Mouse (Mus musculus) B cell, adult 2 months (primary cell): Measurements from ENCODE around the gene Pde4a.

Experiments
- DNase-seq, 2 experiments: peaks; one replicate each; pipeline ENCODE4 v3.0.0; 2022

Gene Pde4a

DNA sequence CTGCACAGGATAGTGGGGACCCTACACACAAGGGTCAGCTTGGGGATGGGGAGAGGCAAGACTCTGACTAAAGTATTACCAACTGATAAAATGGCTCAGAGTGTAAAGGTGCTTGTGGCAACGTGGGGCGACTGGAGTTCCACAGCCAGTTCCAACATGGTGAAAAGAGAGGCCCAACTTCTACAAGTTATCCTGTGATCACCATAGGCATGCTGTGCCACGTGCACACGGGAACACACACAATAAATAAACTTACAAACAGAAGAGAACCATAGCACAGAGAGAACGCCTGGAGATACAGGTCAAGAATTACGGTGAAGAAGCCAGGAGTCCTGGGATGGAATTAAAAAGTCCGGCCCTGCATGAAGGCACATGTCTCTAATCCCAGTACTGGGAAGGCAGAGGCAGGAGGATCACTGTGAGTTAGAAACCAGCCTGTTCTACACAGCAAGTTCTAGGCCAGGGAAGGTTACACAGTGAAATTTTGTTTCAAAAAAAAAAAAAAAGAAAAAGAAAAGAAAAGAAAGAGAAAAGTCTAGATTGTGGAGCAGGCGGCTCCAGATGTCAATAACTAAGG lies 16.3 kb upstream of the Pde4a start:
- DNase-seq = no peak

DNA sequence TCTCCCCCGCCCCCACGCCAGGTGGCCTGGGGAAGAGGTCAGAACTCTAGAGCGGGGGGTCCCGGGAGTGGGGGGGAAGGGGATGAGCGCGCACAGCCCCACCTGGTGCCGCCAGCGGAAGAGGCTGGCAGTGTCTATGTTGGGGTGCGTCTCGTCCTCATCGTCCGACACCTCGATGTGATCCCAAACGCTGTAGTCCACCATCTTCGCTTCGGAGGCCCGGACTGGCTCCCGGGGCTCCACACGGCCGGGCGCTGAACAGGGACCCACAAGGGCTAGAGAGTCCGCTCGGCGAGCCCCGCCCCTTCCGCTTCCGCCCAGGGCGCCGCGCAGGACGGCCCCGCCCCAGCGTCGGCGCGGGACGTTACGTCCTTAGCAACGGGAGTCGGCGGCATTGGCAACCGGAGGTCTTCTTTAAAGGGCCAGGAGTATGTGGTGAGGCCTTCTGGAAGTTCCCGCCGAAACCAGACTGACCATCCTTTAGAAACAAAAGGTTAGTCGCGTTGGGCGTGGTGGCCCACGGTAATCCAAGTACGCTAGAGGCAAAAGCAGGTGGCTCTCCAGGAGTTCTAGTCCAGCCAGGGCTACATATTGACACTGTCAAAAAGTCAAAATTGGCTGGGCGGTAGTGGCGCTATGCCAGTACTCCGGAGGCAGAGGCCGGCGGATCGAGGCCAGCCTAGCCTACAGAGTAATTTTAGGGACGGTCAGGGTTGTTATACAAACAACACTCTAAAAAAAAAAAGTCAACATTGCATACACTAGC lies 15.7 kb upstream of the Pde4a start, which contains the start of gene Cdc37:
Gene Cdc37, minus strand, starts transcription at position 329 of the 766 bp plus-strand sequence.
- peak; percentile 95 to 96 for DNase-seq

DNA sequence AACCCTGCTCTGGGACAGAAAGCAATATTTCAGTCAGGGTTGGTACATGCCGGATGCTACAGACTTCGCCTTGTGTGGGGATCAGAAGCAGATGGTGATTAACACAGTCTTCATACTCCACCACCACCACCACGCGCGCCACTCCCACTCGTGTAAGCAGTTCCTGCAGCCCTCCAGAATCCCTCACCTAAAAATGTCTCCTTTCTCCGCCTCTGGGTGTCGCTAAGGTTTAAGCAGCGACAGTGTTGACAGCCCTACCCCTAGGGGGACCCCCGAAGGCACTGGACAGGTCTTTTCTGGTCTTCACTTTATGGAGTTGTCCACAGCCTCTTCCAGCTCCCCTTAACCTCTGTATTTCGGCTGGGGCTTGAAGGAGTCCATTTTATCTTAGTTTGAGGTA lies 12.8 kb upstream of the Pde4a start:
- DNase-seq = peak; percentile 58 to 59

- no peak for DNase-seq
Measured at GRCm38 (mm10) chr9:21153331-21153730, 12.2 kb upstream of the Pde4a start.

DNA sequence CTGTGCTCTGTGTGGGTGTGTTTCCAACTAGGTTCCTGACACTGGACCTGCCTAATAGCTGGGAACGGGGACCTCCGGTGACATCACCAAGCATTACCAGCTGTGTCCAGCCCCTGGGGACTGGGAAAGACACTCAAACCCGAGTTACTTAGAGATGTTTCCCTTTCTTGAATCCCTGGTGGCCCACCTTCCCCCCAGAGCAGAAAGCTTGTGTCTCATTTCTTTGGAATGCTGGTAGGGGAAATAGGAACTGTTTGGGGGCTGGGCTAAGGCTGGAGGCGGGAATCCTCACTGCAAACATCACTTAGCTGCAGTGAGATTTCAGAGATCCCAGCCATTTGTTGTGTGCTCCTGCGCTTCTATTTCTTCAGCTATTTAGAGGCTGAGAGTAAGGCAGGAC lies 11.7 kb upstream of the Pde4a start:
- DNase-seq = no peak

- DNase-seq = no peak
Measured at GRCm38 (mm10) chr9:21154787-21155186, 10.7 kb upstream of the Pde4a start.

DNA sequence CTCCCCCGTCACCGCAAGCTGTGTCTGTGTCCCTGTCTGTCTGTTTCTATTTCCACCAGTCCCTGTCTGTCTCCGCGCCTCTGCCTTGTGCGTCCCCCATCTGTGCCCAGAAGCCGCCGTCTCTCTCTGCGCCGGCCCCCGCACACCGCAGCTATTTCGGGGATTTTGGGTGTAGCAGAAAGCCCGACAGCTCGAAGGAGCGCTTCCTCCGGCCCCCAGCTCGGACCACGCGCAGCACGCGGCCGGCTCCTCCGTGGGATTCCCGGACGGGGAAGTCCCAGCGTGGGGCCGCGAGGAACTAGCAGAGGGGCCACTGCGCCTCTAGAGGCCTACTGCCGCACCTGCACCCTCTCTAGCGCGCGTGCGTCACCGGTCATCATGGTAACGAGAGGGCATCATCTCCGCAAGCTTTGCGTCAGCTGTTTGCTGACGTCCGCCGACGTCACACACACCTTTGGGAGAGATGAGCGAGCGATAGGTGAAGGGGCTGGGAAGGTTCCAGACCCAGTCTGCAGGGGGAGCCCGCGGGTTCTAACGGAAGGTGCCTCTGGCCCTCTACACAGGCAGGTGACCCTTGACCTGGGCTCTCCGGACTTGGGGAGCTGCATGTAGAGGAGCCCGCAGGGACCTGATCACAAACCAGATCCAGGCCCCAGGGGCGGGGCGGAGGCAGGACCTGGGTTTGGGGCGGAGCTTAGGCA lies 4.2 kb upstream of the Pde4a start:
- peak; percentile 97 for DNase-seq

DNA sequence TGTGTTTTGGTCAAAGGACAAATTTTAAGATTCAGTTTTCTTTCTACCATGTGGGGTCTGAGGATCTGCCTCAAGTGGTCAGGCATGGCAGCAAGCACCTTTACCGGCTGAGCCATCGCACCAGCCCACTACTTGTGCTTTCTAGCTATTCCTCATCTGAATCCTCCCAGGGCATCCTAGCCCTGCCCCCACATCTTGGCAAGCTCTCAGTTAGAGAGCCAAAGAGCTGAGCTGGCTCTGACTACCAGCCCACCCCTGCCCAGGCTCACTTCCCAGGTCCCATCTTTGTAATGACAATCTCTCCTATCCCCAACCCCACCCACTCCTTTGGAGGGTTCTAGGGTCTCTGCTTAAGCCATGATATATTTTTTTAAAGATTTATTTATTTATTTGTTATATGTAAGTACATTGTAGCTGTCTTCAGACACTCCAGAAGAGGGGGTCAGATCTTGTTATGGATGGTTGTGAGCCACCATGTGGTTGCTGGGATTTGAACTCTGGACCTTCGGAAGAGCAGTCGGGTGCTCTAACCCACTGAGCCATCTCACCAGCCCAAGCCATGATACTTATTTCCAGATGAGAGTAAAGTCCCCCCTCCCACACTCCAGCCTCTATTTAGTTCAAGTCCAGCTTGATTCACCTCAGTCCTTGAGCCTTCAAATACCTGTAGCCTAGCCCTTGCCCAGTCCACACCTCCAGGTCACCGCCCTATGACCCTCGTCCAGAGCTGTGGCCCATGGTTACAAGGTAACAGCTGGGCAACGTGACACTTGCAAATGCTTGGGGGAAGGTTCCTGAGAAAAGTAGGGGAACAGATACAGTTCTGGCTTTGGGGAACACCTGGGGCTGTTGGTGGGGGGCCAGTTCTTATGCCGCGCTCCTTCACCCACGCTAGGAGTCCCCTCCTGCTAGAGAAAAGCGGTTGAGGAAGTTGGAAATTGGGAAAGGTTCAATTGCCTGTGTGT lies 2.1 kb upstream of the Pde4a start:
- DNase-seq = no peak

DNA sequence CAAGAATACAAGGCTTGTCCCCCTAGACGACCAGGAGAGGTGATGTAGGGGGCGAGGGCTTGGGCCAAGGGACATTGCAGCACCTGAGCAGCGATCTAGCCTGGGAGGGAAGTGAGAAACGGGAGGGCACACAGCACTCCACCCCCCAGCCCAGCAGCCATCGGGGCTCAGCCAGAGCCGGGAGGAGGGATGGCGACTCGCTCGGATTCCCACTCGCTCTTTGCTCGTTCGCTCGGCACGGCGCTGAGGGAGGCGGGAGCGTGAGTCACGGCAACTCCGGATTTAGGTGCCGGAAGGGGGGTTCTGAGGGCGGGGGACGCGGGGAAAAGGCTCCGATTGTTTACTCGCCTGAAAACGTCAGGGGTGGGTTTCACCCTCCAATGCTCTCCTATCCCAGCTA lies 1.4 kb upstream of the Pde4a start:
- peak; percentile 57 to 58 for DNase-seq

DNA sequence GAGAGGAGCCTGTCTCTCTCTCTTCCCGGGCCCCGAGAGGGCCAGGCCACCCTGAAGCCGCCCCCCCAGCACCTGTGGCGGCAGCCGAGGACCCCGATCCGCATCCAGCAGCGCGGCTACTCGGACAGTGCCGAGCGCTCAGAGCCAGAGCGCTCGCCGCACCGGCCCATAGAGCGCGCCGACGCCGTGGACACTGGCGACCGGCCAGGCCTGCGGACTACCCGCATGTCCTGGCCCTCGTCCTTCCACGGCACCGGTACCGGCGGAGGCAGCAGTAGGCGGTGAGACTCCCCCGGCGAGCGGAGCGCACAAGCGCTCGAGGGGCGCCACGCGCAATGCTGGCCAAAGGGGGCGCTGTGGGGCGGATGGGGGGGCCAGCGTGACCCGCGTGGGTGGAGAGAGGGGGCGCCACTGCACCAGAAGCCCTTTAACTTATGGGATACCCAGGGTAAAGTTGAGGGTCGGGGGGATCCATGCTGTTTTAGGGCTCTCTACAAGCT lies 488 bp downstream of the Pde4a start:
- DNase-seq = peak; percentile 81 to 82

GRCm38 (mm10) chr9:21166516-21166915 lies 1.0 kb downstream of the Pde4a start:
- no peak for DNase-seq

GRCm38 (mm10) chr9:21167140-21168097 lies 1.9 kb downstream of the Pde4a start:
- peak; percentile 29 to 34 for DNase-seq

DNA sequence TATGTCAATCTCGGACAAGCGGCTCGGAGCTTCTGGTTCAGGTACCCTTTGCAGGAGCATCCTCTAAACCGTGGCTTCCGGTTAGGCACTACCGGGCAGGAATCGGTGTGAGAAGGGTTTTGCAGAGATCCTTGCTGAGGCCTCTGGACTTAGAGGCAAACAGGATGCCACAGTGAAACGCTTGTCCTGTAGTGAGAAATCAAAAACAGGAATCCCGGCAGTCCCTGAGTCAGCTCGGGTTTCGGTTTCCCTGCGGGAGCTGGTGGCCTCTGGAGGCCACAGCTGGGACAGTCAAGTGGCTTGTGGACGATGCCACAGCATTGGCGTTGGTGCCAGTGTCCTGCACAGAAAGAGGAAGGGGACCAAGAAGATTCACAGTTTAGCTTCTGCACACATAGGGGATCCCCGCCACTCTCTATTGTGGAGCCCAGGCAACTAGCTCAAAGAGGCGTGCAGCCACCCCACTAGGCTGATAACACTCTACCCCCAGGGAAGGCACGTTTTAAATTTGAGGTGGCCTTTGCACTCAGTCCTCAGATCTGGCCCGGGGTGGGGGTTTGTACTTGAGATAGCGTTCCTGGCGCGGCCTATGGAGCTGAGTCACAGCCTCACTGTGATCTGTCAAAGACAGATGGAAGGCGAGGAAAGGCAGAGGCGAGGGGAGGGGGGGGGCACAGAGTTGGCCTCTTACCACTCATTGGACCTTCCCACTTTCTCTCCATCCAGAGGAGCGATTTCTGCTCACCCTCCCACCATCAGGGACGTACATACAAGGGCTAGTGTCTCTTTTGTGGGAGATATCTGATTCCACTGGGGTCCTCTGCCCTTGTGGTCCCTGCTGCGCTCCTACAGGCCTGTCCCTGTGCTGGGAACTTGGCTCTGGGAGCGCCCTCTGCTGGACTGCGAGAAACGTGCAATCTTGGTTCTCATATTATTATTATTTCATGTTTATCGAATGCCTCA lies 2.9 kb downstream of the Pde4a start:
- peak; percentile 84 to 85 for DNase-seq

- DNase-seq = no peak
Measured at GRCm38 (mm10) chr9:21169157-21169556, 3.6 kb downstream of the Pde4a start.

DNA sequence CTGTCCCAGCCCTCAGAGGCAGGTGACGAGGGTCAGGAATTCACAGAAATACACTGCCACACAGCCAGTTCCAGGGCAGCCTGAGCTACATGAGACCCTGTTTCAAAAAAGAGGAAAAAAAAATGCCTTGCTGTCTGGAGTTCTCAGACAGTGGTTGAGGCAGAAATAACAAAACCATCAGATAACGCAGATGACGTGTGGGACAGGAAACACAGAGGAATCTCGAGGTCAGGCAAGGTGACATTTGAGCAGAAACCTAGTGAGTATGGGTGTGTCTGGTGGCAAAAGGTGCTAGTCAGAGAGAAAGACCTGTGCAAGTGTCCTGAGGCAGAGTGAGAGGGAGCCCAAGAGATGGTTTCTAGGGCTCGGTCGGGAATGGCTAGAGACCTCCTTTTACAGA lies 6.8 kb downstream of the Pde4a start:
- DNase-seq = no peak

- DNase-seq = no peak
Measured at GRCm38 (mm10) chr9:21180402-21180801, 14.9 kb downstream of the Pde4a start.

DNA sequence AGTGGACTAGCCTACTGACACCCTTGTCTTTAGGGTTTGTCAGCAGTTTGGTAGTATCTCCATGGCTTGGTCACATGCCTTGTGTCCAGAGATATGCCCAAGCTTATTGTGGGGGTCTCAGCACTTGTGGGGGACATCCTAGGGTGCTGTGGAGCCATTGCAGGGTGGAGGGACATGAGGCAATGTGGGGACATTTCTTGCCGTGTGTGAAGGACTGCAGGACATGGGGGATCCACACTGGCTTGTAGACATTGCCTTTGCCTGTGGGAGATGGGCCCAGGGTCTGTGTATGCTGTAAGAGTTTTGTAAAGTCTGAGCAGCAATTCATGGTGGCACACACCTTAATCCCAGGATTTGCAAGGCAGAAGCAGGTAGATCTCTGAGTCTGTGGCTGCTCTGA lies 15.3 kb downstream of the Pde4a start:
- no peak for DNase-seq

DNA sequence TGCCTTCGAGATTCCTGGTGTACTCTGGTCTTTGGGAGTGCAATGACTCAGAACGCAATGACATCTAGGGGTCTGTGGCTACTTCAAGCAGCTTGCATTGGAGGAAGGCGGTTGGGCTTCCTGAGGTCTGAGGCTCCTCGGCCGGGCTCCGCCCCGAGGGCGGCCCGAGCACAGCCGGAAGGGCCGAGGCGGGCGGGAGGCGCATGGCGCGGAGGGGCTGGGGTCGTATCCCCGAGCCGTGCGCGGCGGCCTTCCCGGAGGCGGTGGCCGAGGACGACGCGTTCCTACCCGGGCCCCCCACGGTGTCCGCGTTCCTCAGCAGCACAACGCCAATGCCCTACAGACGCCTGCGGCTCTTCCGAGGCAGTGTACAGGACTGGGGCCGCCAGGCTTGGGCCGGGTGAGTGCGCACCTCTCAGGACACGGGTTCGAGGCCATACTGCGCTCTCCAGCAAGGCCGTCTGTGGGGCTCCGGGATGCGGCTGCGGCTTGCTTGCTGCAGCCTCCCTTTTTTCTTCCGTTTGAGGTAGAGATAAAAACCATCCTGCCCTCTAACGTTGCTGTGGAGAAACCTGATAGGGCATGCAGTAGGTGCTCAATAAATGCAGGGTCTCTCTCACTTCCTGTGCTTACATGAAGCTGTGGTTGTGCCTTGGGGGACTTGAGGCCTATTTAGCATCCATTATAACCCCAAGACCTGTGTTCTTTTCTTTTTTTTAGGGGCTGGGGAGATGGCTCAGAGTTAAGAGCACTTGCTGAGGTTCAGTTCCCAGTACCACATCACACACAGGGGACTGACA lies 16.1 kb downstream of the Pde4a start:
- DNase-seq = peak in 1 of 2 experiments; percentile 24

- DNase-seq = no peak
Measured at GRCm38 (mm10) chr9:21183421-21183820, 17.9 kb downstream of the Pde4a start.
